8 mouse cellular contexts compared by ENCODE assay signal in genomic region chr11:63918321-63919105, GRCm38 (mm10). TPM values are rescaled to one million over a fixed set of nuclear protein-coding genes. Genes with fewer than 3 reads are reported as not detected.
A peak's percentile ranks its signal among the peaks of the same experiment; 100 is the strongest.
DNase-seq lines count a peak whose midpoint lies in the region; ATAC-seq and TF ChIP-seq lines count a peak whose summit lies in the region.

No protein-coding gene starts in this region.

- 0 out of 2 replicates have a peak overlapping the region, but pooled peaks have one; percentile 67 for H3K9ac ChIP-seq in heart, embryonic 14.5 days (ENCODE audit: low read length)
- no peak overlapping the region for H3K9ac ChIP-seq in heart, adult 2 months (ENCODE audit: low read depth, low read length)
- peak overlapping the region; percentile 40 for H3K9ac ChIP-seq in hindbrain, embryonic 15.5 days
- peak overlapping the region; percentile 77 for H3K9ac ChIP-seq in limb, embryonic 14.5 days (ENCODE audit: low read depth, low read length, severe bottlenecking)

- intact Hi-C loops in heart, adult 2 months (cut with DNase I): no loop called here
- intact Hi-C loops in left cerebral cortex, postnatal 36 days (cut with DNase I): loop anchor here (5.0 kb wide), 1 partner anchor 516 kb away; no protein-coding TSS in a partner anchor

- no peaks in the 10 kb centered on the region for H3K9me3 ChIP-seq in heart, embryonic 14.5 days (ENCODE audit: control insufficient read depth, low read length)
- H3K9me3 ChIP-seq in hindbrain, embryonic 15.5 days: no peaks in the 10 kb centered on the region
- H3K9me3 ChIP-seq in limb, embryonic 14.5 days (ENCODE audit: control insufficient read depth, low read length): no peaks in the 10 kb centered on the region

- no peak for TF ChIP-seq CTCF in heart, adult 2 months (IDR thresholded peaks at IDR 0.05)
- no peak for TF ChIP-seq CTCF in small intestine, adult 2 months (IDR thresholded peaks at IDR 0.05; ENCODE audit: extremely low read depth, insufficient read length, insufficient replicate concordance, low read depth, low read length)

- peak overlapping the region; percentile 95 for H3K4me2 ChIP-seq in heart, embryonic 14.5 days (ENCODE audit: low read length)
- H3K4me2 ChIP-seq in hindbrain, embryonic 15.5 days: peak overlapping the region; percentile 85
- peak overlapping the region; percentile 89 for H3K4me2 ChIP-seq in limb, embryonic 14.5 days (replicated peaks; ENCODE audit: low read depth, low read length, severe bottlenecking)

- DNase-seq in heart, adult 2 months: no peak
- DNase-seq in limb, embryonic 14.5 days (ENCODE audit: low spot score): no peak
- DNase-seq in left cerebral cortex, postnatal 36 days (ENCODE audit: low spot score in 2 of 2): no peak
- no peak for DNase-seq in cerebellum, adult 9-11 months
- no peak for DNase-seq in gastrocnemius, postnatal 10 days

- H3K4me3 ChIP-seq in heart, embryonic 14.5 days (ENCODE audit: control insufficient read depth in 1 of 2, insufficient read depth in 1 of 2, low read depth in 1 of 2, low read length in 2 of 2): peak overlapping the region in 1 of 2 experiments; percentile 57; a peak in 2 of 4 replicates
- H3K4me3 ChIP-seq in heart, adult 2 months: no peak overlapping the region
- peak overlapping the region; percentile 59 for H3K4me3 ChIP-seq in hindbrain, embryonic 15.5 days
- peak overlapping the region; percentile 63 for H3K4me3 ChIP-seq in limb, embryonic 14.5 days (replicated peaks; ENCODE audit: low read length)
- peak overlapping the region; percentile 70; the same call in 1 of the 2 replicates for H3K4me3 ChIP-seq in small intestine, adult 2 months (ENCODE audit: low read depth, low read length)

- no peak overlapping the region for H3K27ac ChIP-seq in heart, embryonic 14.5 days (replicated peaks in 1 of 2; ENCODE audit: control insufficient read depth in 1 of 2, insufficient read depth in 1 of 2, low read depth in 2 of 2, low read length in 2 of 2)
- no peak overlapping the region for H3K27ac ChIP-seq in heart, adult 2 months
- H3K27ac ChIP-seq in hindbrain, embryonic 15.5 days (replicated peaks): no peak overlapping the region; the same call in 1 of the 2 replicates
- no peak overlapping the region; the same call in 1 of the 2 replicates for H3K27ac ChIP-seq in limb, embryonic 14.5 days (replicated peaks; ENCODE audit: low read depth, low read length)
- no peak overlapping the region for H3K27ac ChIP-seq in small intestine, adult 2 months (ENCODE audit: insufficient read depth, low read depth, low read length)

- no peak for TF ChIP-seq EP300 in heart, adult 2 months (IDR thresholded peaks at IDR 0.05; ENCODE audit: insufficient read depth, low read depth, low read length)

- H3K27me3 ChIP-seq in heart, embryonic 14.5 days (ENCODE audit: control insufficient read depth, insufficient read depth, low read length): peaks cover 47% of the 10 kb centered on the region
- peaks cover 5% of the 10 kb centered on the region for H3K27me3 ChIP-seq in heart, adult 2 months (ENCODE audit: control insufficient read depth, insufficient read depth, low read length)
- H3K27me3 ChIP-seq in hindbrain, embryonic 15.5 days: peaks cover 47% of the 10 kb centered on the region
- H3K27me3 ChIP-seq in limb, embryonic 14.5 days (ENCODE audit: control insufficient read depth, insufficient read depth, low read length): peaks cover 34% of the 10 kb centered on the region
- peaks cover 48% of the 10 kb centered on the region for H3K27me3 ChIP-seq in small intestine, adult 2 months (ENCODE audit: control insufficient read depth, insufficient read depth, low read length)

- peaks cover 20 to 41% of the 10 kb centered on the region in 2 experiments for H3K4me1 ChIP-seq in heart, embryonic 14.5 days (ENCODE audit: control insufficient read depth in 2 of 2, insufficient read depth in 2 of 2, low read length in 2 of 2)
- H3K4me1 ChIP-seq in heart, adult 2 months (ENCODE audit: control insufficient read depth, insufficient read depth, low read length): no peaks in the 10 kb centered on the region
- H3K4me1 ChIP-seq in hindbrain, embryonic 15.5 days (replicated peaks): peaks cover 63% of the 10 kb centered on the region
- H3K4me1 ChIP-seq in limb, embryonic 14.5 days (ENCODE audit: control insufficient read depth, insufficient read depth, low read length): peaks cover 30% of the 10 kb centered on the region
- peaks cover 15% of the 10 kb centered on the region for H3K4me1 ChIP-seq in small intestine, adult 2 months (ENCODE audit: control insufficient read depth, insufficient read depth, insufficient read length, low read length)

- H3K36me3 ChIP-seq in heart, embryonic 14.5 days (ENCODE audit: control insufficient read depth, insufficient read depth, low read length): no peaks in the 10 kb centered on the region
- no peaks in the 10 kb centered on the region for H3K36me3 ChIP-seq in heart, adult 2 months (ENCODE audit: control insufficient read depth, insufficient read depth, low read length)
- H3K36me3 ChIP-seq in hindbrain, embryonic 15.5 days: no peaks in the 10 kb centered on the region
- no peaks in the 10 kb centered on the region for H3K36me3 ChIP-seq in limb, embryonic 14.5 days (ENCODE audit: control insufficient read depth, insufficient read depth, low read length)
- H3K36me3 ChIP-seq in small intestine, adult 2 months (ENCODE audit: control insufficient read depth, insufficient read depth, low read length): no peaks in the 10 kb centered on the region

- no peak for ATAC-seq in heart, embryonic 14.5 days (ENCODE audit: insufficient number of reproducible peaks, insufficient read depth, low FRiP score, low read depth)
- no peak for ATAC-seq in hindbrain, embryonic 15.5 days (ENCODE audit: low FRiP score, low read depth)
- no peak for ATAC-seq in limb, embryonic 14.5 days (ENCODE audit: low FRiP score, low read depth)

- TF ChIP-seq POLR2A in heart, adult 2 months (IDR thresholded peaks at IDR 0.05; ENCODE audit: insufficient read depth, low read depth, low read length): no peak
- no peak for TF ChIP-seq POLR2A in limb, embryonic 14.5 days (IDR thresholded peaks at IDR 0.05; ENCODE audit: borderline replicate concordance, extremely low read depth, insufficient read depth, insufficient read length)
- no peak for TF ChIP-seq POLR2A in small intestine, adult 2 months (IDR thresholded peaks at IDR 0.05; ENCODE audit: low read depth, low read length)

- 52% methylated on average over 17 of the region's 17 CpGs for WGBS in heart, embryonic 14.5 days
- 81% methylated on average over 17 of the region's 17 CpGs for WGBS in heart, adult 2 months
- 19% methylated on average over 17 of the region's 17 CpGs for WGBS in hindbrain, embryonic 15.5 days
- 19% methylated on average over 17 of the region's 17 CpGs for WGBS in limb, embryonic 14.5 days
- WGBS in small intestine, adult 2 months: 31% methylated on average over 17 of the region's 17 CpGs

- no peaks in the 10 kb centered on the region for H3K79me2 ChIP-seq in heart, adult 2 months (replicated peaks; ENCODE audit: control insufficient read depth, insufficient read depth, low read length)

RNA-seq across cellular contexts. Expression of gene Hs3st3b1, which starts 3.6 kb away (rescaled TPM):
- 2.2 and 2.6 TPM in 2 replicates for polyA plus RNA-seq in heart, embryonic 14.5 days (2014; fragmentation: Nextera tagmentation; extraction: Ambion mirVana)
- under 1 TPM; 0.77 to 0.94 TPM for total RNA-seq in heart, adult 2 months (2021)
- polyA plus RNA-seq in heart, adult 2 months (2012; rRNA removed): 1.4 and 1.5 TPM in 2 replicates
- polyA plus RNA-seq in hindbrain, embryonic 15.5 days (2015; fragmentation: Nextera tagmentation; extraction: Ambion mirVana): 6.5 and 7.0 TPM in 2 replicates
- polyA plus RNA-seq in limb, embryonic 14.5 days (2012; rRNA removed): 18.6 and 24.8 TPM in 2 replicates
- polyA plus RNA-seq in limb, embryonic 14.5 days (2014; fragmentation: Nextera tagmentation; extraction: Ambion mirVana): 19.6 and 25.3 TPM in 2 replicates
- 3.7 and 10.3 TPM in 2 replicates for polyA plus RNA-seq in small intestine, adult 2 months (2012; rRNA removed)
- total RNA-seq in left cerebral cortex, postnatal 36 days (2021): 1 to 10 TPM in 1 of 2 experiments, under 1 TPM in 1; 0.79 to 1.4 TPM
- total RNA-seq in gastrocnemius, postnatal 10 days (2021): under 1 TPM; 0.59 to 0.90 TPM
